ENCODE assay signal across 12 mouse cellular contexts in genomic region chr2:107519326-107519725, GRCm38 (mm10).
DNase-seq lines count a peak whose midpoint lies in the region; ATAC-seq and TF ChIP-seq lines count a peak whose summit lies in the region.
"Had no signal": no experiment of that assay in that cellular context is flagged by ENCODE, and none has a peak within 500 bp of the region (broad histone marks: within the 10 kb centered on the region; RNA-seq: fewer than 3 reads in every experiment).

No protein-coding gene starts in this region.

- DNase-seq in kidney, postnatal 4 days = peak; percentile 1 to 4
- DNase-seq in kidney, adult 2 months = no peak
- DNase-seq in frontal cortex, adult 2 months (ENCODE audit: extremely low spot score in 1 of 2, low spot score in 1 of 2) = peak; percentile 84 to 86
- peak; percentile 70 to 72 for DNase-seq in layer of hippocampus, adult 2 months (ENCODE audit: low spot score in 2 of 2)
- peak; percentile 80 for DNase-seq in right cerebral cortex, adult 2 months (ENCODE audit: low spot score in 2 of 2)
- no peak for DNase-seq in embryo, embryonic 10.5 days (ENCODE audit: low spot score)
- no peak for DNase-seq in adrenal gland, adult 18-20 months (ENCODE audit: low spot score in 2 of 2)
- DNase-seq: cerebellum, postnatal 36 days had no signal

- TF ChIP-seq CTCF in kidney, adult 2 months (conservative IDR thresholded peaks at IDR 0.05; ENCODE audit: insufficient read depth, insufficient read length, low read depth, low read length) = no peak
- TF ChIP-seq CTCF in layer of hippocampus, adult 2 months (conservative IDR thresholded peaks at IDR 0.05) = no peak

- 47% methylated on average over 3 of the region's 3 CpGs for WGBS in kidney, adult 2 months

- no peak for ATAC-seq in monocyte, adult 5-6 weeks (replicated peaks; ENCODE audit: insufficient number of reproducible peaks, low FRiP score, low TSS enrichment, poor library complexity, severe bottlenecking)
- ATAC-seq: activated CD4-positive, CD25-positive, alpha-beta regulatory T cell, adult 4 months; CD4-positive, CD25-positive, alpha-beta regulatory T cell, adult 4 months had no signal

- TF ChIP-seq POLR2A in kidney, adult 2 months (IDR thresholded peaks at IDR 0.05; ENCODE audit: low read depth, low read length) = no peak

- no peaks in the 10 kb centered on the region for H3K4me1 ChIP-seq in kidney, adult 2 months (ENCODE audit: control insufficient read depth, insufficient read depth, low read length)
- H3K4me1 ChIP-seq: kidney, embryonic 15.5 days had no signal

- H3K27me3 ChIP-seq in kidney, adult 2 months (replicated peaks; ENCODE audit: control insufficient read depth, insufficient read depth, low read length) = no peaks in the 10 kb centered on the region
- H3K27me3 ChIP-seq: kidney, embryonic 15.5 days had no signal

- H3K4me3 ChIP-seq in kidney, adult 2 months (ENCODE audit: insufficient read depth, low read depth, low read length) = no peak overlapping the region
- H3K4me3 ChIP-seq in layer of hippocampus, adult 2 months = no peak overlapping the region
- H3K4me3 ChIP-seq: kidney, embryonic 15.5 days had no signal

- H3K27ac ChIP-seq in kidney, adult 2 months (ENCODE audit: insufficient read depth, low read depth, low read length) = no peak overlapping the region
- peak overlapping the region; percentile 87 for H3K27ac ChIP-seq in layer of hippocampus, adult 2 months
- H3K27ac ChIP-seq: kidney, embryonic 15.5 days had no signal

- H3K36me3 ChIP-seq in kidney, adult 2 months (ENCODE audit: control insufficient read depth, insufficient read depth, low read length) = no peaks in the 10 kb centered on the region
- H3K36me3 ChIP-seq: kidney, embryonic 15.5 days had no signal

Comparison
In these comparisons a context has a peak if more than half of its experiments do, and no peak if none do; other contexts are left out.
1. DNase-seq: peak in kidney, postnatal 4 days (2 of 2), frontal cortex, adult 2 months (2 of 2), layer of hippocampus, adult 2 months (2 of 2) and right cerebral cortex, adult 2 months (2 of 2); none in kidney, adult 2 months (single experiment), embryo, embryonic 10.5 days (single experiment) and adrenal gland, adult 18-20 months (0 of 2).